Mouse (Mus musculus) adrenal gland, postnatal 14 days (tissue): ENCODE results near the gene Dctn1. TPM values are rescaled to one million over a fixed set of nuclear protein-coding genes. Genes with fewer than 3 reads are reported as not detected.
A peak's percentile ranks its signal among the peaks of the same experiment; 100 is the strongest.

ENCODE experiments used
- DNase-seq: peaks from one replicate; pipeline ENCODE4 v3.0.0; 2021; ENCODE audit warnings: mixed read lengths
- total RNA-seq: library from RNA; stranded (reverse); gene quantifications from 2 replicates; pipeline ENCODE4 v1.2.3, GENCODE M21; 2021

Gene Dctn1
- total RNA-seq, 1 experiment from 2014 or later = 102 TPM

DNA sequence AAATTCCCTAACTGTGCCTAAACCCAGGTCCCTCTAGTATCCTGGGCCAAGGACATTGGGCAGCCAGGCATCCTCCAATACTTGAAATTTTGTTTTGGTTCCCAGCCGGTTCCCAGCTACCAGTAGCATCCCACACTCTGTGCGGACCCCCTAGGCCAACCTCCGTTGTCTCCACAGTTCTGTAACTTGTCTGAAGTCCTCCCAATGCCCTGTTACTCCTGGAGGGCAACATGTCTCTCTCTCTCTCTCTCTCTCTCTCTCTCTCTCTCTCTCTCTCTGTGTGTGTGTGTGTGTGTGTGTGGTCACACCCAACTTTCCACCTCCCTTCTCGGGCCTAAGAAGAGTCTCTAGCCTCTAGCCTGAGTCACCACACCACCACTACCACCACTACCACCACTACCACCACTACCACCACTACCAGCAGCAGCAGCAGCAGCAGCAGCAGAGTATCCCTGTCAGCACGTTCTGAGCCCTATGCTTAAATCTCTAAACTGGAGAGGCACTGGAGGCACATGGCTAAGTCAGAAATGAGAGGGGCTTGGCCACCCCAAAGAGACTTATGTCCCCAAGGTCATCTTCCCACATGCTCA is 29.3 kb upstream of the Dctn1 start:
- no peak for DNase-seq

DNA sequence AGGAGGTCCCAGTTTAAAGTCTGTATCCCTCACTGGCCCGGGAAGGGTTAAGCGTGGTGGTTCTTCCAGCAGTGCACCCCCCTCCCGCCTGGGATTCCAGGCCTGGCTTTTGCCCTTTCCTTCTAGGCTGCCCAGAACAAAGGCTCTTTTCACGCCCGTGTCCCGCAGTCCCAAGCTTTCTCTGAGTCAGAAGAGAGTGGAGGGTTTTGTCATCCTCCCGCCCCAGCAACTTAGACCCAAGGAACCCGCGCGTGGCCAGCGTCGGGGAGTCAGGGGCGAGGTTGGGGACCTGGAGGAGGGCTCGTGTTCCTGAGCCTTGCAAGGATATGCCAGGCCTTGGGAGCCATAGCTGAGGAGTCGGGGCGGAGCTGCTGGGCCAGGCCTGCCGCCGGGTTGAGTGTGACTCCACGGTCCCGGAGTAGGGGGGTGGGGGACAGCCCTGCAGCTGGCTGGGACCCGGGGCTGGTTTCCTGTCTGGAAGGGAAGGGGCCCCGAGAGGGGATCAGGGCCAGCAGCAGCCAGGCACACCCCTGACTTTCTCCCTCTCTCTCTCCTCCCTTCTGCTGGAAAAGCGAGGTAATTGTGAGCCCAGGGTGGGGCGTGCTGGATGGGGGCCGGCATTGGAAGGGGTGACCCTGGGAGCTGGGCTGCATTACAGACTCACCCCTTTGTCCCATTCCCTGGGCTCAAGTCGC is 28.7 kb upstream of the Dctn1 start:
- DNase-seq = peak; percentile 87

DNA sequence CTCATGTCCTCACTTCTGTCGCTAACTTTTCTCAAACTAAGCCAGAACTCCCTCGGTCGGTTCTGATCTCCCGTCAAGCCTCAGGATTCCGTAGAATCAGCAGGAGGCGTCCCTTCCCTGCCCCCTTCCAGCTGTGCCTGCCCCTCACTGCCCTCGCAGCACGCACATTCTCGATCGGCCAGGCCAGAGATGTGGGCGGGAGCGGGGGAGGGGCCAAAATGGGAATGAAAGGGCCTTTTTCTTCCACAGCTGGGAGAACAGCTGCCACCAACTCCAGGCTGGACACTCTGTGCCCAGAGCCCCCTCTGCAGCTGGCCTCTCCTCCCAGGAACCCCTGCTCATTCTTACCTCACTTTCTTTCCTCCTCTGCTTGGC is 28.2 kb upstream of the Dctn1 start:
- DNase-seq = peak; percentile 96

DNA sequence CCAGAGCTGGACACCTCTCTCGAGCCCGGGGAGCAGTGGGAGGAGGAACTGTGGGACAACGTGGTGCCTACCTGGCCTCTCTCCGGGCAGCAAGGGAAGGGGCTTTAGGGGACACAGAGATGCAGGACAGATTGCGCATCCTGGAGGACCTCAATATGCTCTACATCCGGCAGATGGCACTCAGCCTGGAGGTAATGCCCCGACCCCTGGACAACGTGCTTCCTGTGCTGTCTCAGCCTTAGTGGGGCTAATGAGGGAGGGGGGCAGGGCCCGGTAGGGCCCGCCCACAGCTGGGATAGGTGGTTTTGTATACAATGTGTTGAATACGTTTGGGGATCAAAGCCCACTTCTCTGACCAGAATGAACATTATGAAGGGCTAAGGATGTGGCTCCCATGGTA is 27.7 kb upstream of the Dctn1 start:
- DNase-seq = peak; percentile 56

DNA sequence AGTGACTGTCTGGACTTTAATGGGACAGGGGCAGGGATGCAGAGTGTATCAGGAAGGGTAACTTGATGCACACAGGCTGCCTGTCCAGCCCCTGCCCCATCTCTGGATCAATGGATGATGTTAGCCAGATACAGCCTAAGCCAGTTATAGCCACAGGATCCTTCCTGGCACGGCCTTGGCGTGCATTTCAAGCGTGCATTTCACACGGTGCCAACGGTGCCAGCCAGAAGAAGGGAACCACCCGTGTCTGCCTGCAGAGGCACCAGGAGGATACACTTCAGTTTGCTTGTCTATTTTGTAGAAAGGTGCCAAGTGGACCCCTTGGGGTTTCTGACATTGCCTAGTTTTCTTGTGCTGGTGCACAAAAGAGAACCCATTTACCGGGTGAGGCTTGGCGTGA is 25.7 kb upstream of the Dctn1 start:
- no peak for DNase-seq

DNA sequence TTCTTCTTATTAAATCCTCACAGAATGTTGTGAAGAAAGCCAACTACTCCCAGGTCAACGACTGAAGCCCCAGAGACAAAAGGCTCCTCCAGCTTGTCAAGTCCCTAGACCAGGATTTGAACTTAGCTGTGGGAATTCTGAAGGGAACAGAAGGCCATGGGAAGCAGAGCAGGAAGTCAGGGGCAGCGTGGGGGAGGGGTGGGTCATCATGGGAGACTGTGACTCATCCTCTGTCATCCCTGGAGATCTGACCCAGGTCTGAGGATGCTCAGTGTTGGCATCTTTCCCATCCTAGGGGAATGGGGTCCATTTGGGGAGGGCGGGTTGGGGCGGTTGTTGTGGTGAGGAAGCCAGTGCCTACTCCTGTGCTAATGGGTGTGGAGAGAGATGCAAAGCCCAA is 24.1 kb upstream of the Dctn1 start:
- peak; percentile 46 for DNase-seq

DNA sequence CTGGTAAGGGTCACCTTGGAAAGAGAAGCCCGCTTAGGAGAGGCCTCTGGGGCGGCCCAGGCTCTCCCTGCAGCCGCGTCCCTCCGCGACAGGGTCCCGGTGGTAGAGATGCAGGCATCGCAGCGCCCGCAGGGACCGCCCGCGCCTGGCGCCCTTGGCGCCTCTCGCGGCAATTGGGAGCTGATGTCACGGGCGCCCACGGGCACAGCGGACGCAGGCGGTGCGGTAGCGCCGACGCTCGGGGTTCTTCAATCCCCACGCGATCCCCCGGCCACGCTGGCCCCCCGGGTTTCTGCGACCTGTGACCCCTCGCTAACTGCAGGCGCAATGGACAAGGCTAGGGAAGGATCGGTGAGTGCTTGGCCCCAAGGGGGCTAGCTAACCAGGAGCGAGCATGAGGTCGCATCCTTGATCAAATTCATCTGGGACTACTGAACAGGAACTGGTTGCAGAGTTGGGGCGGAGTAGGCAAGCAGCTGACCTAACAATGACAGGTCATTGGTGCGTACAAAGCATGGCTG is 23.4 kb upstream of the Dctn1 start:
- peak; percentile 68 for DNase-seq

DNA sequence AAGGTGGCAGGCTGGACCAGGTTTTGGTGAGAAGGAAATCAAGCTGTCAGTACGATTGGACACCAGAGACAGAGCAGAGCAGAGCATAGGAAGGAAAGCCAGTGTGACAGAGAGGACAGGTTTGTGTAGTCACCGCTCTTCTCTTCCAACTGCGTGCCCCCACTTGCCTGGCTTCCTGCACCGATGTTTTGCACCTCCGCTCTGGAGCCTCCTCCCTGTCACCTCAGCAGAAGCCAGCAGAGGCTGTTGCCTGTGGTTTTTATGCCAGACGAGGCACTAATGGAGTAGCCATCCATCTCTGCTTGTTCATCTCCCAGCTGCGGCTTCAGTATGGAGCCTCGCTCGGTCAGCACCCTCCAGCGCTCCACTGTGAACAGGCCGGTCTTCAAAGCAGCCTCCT is 22.8 kb upstream of the Dctn1 start:
- no peak for DNase-seq

DNA sequence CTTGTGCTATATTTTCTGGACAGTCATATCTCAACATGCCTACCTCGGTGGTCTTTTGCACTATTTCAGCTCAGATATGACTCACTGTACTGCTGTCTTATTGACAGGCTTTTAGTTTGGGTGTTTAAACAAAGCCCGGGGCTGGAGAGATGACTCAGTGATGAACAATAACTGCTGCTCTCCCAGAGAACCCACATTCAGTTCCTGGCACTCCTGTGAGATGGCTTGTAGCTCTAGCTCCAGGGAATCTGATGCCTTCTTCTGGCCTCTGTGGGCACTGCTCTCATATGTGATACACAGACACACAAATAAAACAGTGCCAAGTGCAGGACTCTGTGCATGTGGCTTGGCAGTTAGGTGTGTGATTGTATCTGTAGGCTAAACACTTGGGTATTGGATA is 20.5 kb upstream of the Dctn1 start:
- DNase-seq = peak; percentile 25

DNA sequence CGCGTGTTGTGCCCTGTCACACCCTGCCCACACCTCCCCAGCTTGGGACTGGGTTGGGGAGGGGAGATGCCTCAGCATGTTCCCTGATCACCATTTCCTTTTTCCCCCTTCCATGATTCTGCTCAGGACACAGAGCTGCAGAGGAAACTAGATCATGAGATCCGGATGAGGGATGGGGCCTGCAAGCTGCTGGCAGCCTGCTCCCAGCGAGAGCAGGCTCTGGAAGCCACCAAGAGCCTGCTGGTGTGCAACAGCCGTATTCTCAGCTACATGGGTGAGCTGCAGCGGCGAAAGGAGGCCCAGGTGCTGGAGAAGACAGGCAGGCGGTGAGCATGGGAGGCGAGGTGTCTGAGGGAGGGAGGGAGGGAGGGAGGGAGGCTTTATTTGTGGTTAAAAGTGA is 19.9 kb upstream of the Dctn1 start:
- DNase-seq = no peak

DNA sequence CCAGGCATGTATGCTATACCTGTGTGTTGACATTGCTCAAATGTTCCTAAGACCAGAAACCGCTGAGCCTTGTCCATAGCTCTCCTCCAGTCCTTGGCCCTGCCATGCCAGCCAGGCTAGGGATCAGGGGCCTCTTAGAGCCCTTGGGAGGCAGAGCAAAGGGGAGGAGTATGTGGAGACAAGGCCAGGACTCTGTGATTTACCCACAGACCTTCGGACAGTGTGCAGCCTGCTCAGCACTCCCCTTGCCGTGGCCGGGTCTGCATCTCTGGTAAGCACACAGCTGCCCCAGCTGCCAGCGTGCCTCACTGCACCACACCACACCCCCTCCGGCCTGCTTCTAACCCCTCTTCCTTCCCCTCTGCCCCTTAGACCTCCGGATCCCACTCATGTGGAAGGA is 18.4 kb upstream of the Dctn1 start:
- peak; percentile 72 for DNase-seq

DNA sequence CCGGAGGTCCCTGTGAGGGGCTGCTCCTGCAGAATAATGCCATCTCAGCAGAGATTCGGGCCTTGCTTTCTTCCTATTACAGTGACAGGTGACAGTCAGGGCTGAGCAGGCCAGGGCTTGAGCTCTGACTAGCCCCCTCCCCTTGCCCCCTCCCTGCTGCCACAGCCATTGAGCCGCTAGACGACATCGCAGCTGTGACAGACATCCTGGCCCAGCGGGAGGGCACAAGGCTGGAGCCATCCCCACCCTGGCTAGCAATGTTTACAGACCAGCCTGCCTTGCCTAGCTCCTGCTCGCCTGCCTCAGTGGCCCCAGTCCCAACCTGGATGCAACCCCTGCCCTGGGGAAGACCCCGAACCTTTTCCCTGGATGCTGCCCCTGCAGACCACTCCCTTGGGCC is 14.0 kb upstream of the Dctn1 start:
- no peak for DNase-seq

DNA sequence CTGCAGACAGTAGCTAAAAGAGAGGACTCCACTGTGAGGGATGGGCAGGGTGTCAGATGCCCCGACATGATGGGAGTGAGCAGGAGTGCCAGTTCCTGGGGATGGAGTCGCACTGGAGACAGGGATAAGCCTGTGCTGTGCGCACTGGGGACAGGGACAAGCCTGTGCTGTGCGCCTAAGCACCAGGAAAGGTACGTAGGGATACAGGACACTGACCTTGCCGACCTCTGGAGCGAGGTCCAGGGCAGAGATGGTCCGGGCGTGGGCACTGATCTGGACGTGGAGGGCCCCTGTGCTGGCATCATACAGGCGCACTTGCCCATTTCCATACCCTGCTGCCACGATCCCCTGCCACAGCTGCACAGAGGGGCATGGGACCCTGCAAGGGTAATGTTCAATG is 12.7 kb upstream of the Dctn1 start:
- no peak for DNase-seq

DNA sequence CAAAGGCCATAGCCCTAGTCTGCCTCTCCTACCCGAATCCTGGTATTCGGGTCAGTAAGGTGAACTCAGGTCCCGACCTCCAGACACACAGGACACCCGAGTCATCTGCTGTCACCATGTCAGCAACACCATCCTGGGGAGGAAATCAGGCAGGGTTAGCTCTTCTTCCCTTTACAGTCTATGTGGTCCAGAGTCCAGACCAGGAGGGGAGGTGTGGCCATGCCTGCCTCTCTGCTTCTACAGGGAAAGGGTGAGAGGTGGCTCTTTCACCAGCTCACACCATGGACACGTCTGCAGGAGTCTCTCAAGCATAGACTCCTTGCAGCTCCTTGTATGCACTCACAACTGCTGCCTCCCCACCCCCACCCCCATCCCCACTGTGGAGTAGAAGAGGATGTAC is 12.2 kb upstream of the Dctn1 start:
- no peak for DNase-seq

DNA sequence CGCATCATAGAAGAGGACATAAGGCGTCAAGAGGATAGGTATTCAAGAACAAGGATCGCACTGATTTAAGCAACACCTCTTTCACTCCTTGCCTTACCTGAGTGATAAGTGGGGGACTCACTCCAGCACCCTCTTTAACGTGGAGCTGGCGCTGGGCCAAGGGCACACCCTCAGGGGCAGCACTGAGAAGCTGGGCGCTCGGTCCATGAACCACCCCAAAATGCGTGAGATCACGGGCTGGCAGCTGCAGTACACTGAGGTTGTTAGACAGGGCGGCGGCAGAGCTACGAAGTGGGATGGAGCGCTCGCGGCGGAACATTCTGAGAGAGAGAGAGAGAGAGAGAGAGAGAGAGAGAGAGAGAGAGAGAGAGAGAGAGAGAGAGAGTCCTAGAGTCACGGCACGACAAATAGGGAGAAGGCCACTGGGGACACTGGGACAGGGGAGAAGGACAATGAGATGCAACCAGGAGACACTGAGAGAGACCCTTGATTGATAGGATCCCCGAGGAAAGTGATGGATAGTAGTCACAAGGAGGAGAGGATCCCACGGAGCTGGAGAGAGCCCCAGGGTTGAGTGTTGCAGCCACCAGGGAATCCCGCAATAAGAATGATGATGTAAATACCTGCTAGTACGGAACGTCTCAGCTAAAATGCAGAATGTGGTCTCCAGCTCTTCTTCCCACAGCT is 10.0 kb upstream of the Dctn1 start:
- no peak for DNase-seq

DNA sequence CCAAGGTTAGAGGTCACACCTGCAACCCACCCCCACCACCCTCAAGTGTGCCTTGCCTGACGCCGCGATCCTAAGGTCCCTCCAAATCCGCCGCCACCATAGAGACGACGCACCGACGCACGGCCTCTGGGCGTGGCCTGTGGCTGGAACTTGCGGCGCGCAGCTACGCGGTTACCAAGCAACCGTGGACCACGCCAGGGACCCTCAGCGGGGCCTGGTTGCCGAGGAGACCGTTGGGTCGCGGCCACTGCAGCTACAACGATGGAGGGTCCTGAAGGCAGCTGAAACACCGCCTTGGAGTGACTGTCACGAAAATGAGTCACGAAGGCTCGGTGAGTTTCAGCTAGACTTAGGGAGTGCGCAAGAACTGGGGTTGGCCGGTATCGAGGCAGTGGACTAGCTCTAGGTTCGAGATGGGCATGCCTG is 9.4 kb upstream of the Dctn1 start, which contains the start of the genes Wdr54 and 1700003E16Rik:
Gene Wdr54, minus strand, starts transcription at position 139 of the 426 bp plus-strand sequence.
Gene 1700003E16Rik, plus strand, starts transcription at position 146 of the 426 bp plus-strand sequence.
- peak; percentile 76 for DNase-seq

DNA sequence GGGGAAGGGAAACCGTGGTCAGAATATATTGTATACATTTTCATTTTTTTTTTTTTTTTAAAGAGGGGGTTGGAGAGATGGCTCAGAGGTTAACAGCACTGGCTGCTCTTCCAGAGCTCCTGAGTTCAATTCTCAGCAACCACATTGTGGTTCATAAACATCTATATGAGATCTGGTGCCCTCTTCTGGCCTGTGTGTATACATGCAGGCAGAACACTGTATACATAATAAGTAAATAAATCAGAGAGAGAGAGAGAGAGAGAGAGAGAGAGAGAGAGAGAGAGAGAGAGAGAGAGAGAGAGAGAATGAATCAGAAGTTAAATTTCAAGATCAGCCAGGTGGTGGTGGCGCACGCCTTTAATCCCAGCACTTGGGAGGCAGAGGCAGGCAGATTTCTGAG is 6.3 kb upstream of the Dctn1 start:
- DNase-seq = peak; percentile 70

DNA sequence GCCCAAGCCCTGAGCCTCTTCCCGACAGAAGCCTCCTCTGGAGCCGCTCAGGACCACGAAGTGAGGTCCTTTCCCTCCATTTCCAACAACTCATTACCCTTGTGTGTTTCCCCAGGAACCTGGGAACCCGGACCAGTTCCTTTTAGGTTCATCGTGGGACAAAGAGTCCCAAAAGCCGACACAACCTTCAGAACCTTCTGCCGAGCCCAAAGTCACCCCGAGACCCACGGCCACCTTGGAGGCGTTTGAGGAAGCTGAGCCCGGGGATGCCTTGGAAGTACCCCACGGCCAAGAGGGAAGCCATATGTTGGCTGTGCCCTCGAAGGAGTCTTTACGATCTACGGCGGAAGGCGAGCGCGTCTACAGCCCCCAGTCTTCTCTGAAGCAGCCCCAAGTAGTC is 4.3 kb upstream of the Dctn1 start:
- DNase-seq = no peak

DNA sequence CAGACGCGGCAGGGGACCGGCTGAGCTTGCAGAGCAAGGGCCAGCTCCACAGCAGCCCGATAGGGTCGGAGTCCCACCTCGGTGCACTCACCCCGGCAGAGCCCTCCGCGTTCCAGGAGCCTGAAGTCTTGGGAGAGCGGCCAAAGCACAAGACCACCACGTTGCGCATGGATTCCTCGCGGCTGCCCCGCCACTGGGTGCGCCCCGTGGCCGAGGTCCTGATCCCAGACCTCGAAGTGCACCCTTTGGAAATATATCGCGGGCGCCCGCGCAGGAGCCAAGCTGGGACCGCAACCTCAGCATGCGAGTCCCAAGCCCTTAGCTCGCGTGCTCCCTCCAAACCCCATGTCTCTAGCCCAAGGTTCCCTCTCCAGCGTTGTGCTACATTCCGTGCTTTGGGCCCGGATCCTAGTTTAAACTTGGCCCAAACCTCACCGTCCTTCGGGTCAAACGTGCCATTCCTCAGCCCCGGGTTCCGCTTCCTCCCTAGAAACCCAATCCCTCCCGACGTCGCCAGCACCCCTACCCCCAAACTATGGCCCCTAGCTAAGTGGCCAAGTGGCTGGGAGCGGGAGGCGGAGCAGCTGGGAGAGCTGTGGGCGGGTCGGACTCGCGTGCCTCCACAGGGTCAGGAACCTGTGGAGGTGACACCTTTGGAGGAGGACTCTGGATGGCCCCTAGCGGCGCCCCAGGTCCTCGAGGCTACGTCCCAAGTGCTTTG is 3.6 kb upstream of the Dctn1 start:
- DNase-seq = peak; percentile 71

DNA sequence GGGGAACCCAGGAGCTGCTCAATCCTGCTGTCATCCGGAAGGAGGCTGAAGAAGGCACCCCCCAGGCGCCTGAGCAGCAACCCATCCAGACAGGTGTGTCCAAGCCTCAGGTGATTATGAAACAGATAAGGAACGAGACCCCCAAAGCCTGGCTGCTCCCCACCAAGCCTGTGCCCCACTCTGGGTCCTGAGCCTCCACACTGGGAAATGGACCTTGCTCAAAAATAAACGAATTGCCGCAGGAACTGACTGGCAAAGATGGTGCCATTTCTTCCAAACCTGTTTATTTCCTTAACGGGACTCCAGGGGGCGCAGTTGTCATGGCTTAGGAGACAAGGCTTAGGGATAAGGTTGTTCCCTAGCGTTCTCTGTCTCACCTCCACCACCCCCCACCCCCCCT is 3.0 kb upstream of the Dctn1 start:
- DNase-seq = peak; percentile 82

DNA sequence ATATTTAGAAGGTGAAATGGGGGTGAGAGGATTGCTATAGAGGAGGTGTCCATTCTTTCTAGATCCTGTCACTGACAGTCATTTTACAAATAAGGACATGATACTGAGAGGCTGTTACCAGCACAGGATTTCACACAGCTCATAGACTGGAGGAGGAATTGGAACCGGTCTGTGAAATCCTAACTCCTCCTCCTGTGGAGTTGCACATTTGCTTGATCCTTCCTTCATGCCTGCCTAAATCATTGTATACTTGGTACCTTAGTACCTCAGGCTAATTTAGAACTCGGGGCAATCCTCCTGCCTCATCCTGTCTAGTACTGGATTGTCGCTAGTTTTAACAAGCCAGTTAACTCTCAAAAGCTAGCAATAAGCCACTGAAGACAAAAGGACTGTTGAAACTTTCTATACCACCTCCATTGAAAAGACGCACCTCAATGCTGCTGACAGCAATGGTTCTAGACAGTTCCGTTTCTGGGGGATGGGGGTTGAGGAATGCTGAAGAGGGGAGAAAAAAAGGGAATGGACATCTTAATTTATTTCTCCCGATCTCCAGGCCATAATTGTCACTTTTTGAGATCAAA is 604 bp upstream of the Dctn1 start:
- DNase-seq = no peak

DNA sequence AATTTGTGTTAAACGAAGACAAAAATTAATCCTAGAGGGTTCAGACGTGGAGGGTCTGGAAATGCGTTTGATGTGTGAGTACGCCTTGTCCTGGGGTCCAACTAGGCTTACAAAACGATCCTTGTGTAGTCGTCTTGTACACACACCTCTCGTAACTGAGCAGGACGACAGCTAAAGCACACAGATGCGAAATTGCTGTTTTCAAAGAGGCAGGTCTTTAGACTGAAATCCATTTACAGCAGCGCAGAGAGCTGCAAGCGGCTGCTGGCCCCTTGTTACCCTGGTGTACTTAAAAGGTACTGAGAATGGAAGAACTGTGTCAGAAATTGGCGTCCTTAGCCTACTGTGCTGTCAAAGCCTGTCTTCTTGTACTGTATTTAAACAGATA is 517 bp downstream of the Dctn1 start:
- DNase-seq = no peak
